Mouse (Mus musculus): Measurements from ENCODE around the gene Qsox2.

DNA sequence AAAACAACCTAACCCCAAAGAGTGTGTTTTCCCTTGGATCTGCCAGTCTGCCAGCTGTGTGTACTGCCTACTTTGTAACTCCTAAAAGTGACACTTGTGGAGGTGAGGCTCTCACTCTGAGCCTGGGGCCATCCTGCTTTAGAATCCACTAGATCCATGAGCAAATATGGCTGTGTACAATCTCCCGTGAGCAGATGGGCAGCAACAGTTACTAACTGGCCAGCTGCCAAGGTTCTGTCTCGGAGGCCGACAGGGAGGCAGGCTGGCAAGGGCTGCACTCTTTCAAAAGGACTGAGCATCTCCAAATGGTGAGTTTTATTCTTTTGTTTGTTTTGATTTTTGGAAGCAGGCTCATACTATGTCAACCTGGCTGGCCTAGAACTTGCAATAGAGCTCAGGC lies 22.8 kb downstream of the Qsox2 start:
- TF ChIP-seq CTCF (conservative IDR thresholded peaks at IDR 0.05; ENCODE audit: low read length), result no peak
- TF ChIP-seq NANOG (IDR thresholded peaks at IDR 0.05; ENCODE audit: borderline replicate concordance, low read length), result no peak

Measured in E14TG2a.4 (cell line).